Comparison of ENCODE assay signal across 10 mouse cellular contexts in genomic region chr7:65419012-65419411, GRCm38 (mm10).
"Had no signal": no experiment of that assay in that cellular context is flagged by ENCODE, and none has a peak within 500 bp of the region (broad histone marks: within the 10 kb centered on the region; RNA-seq: fewer than 3 reads in every experiment).

No protein-coding gene starts in this region.

- H3K27ac ChIP-seq: limb, embryonic 15.5 days; liver, embryonic 12.5 days; midbrain, embryonic 12.5 days; stomach, postnatal 0 days had no signal

- H3K9ac ChIP-seq: limb, embryonic 15.5 days; liver, embryonic 12.5 days; lung, embryonic 14.5 days; midbrain, embryonic 12.5 days; neural tube, embryonic 15.5 days had no signal

- H3K9me3 ChIP-seq: limb, embryonic 15.5 days; liver, embryonic 12.5 days; midbrain, embryonic 12.5 days; neural tube, embryonic 15.5 days had no signal

- H3K4me3 ChIP-seq: limb, embryonic 15.5 days; liver, embryonic 12.5 days; midbrain, embryonic 12.5 days; neural tube, embryonic 15.5 days had no signal

- H3K27me3 ChIP-seq: limb, embryonic 15.5 days; liver, embryonic 12.5 days; midbrain, embryonic 12.5 days; neural tube, embryonic 15.5 days had no signal

- ATAC-seq: liver, embryonic 12.5 days; midbrain, embryonic 16.5 days had no signal

- H3K4me2 ChIP-seq: limb, embryonic 15.5 days; liver, embryonic 12.5 days; lung, embryonic 14.5 days; midbrain, embryonic 12.5 days; neural tube, embryonic 15.5 days had no signal

- DNase-seq: kidney, postnatal 14 days; lung, embryonic 14.5 days; lung, postnatal 14 days; thymus, postnatal 4 days had no signal

- H3K36me3 ChIP-seq: limb, embryonic 15.5 days; liver, embryonic 12.5 days; midbrain, embryonic 12.5 days; neural tube, embryonic 15.5 days had no signal
